Mouse (Mus musculus) liver, embryonic 14.5 days (tissue): ENCODE measurements around the gene Prss28.

Source experiments
- CTCF ChIP-seq: IDR thresholded peaks from 2 replicates; pipeline ENCODE4 v1.5.1; 2016; ENCODE audit warnings: antibody characterized with exemption, low read depth, control low read depth
- EP300 ChIP-seq: IDR thresholded peaks from 2 replicates; pipeline ENCODE4 v1.6.1; 2016; ENCODE audit warnings: antibody characterized with exemption, low read depth

GRCm38 (mm10) chr17:25338218-25338617, 29.8 kb downstream of the Prss28 start:
- no peak for TF ChIP-seq CTCF
- TF ChIP-seq EP300 = no peak
